Mouse (Mus musculus): ENCODE results near the gene Zbtb1. TPM values are rescaled to one million over a fixed set of nuclear protein-coding genes. Genes with fewer than 3 reads are reported as not detected.

Gene Zbtb1
- total RNA-seq, 1 experiment from 2014 or later, result 25.0 TPM

GRCm38 (mm10) chr12:76367096-76367995, 2.7 kb upstream of the Zbtb1 start:
- 0 out of 4 replicates have a peak, but pooled peaks of 1 of the 2 experiments have one; percentile 12 for ATAC-seq (replicated peaks in 1 of 2; ENCODE audit: insufficient read depth in 1 of 2, low FRiP score in 2 of 2, low TSS enrichment in 1 of 2, low read depth in 1 of 2, poor library complexity in 2 of 2, severe bottlenecking in 2 of 2)

- no peak for ATAC-seq (replicated peaks in 1 of 2; ENCODE audit: insufficient read depth in 1 of 2, low FRiP score in 2 of 2, low TSS enrichment in 1 of 2, low read depth in 1 of 2, poor library complexity in 2 of 2, severe bottlenecking in 2 of 2)
These were observed 1.8 kb upstream of the Zbtb1 start for GRCm38 (mm10) chr12:76368201-76368789.

GRCm38 (mm10) chr12:76368790-76369205, 1.3 kb upstream of the Zbtb1 start:
- no peak for ATAC-seq (replicated peaks in 1 of 2; ENCODE audit: insufficient read depth in 1 of 2, low FRiP score in 2 of 2, low TSS enrichment in 1 of 2, low read depth in 1 of 2, poor library complexity in 2 of 2, severe bottlenecking in 2 of 2)

- ATAC-seq (replicated peaks in 1 of 2; ENCODE audit: insufficient read depth in 1 of 2, low FRiP score in 2 of 2, low TSS enrichment in 1 of 2, low read depth in 1 of 2, poor library complexity in 2 of 2, severe bottlenecking in 2 of 2), result peak; percentile 8 to 34; a peak in 3 of 4 replicates
These were observed 674 bp upstream of the Zbtb1 start, which contains the start of gene Zbtb25 for GRCm38 (mm10) chr12:76369206-76369977. Gene Zbtb25 (minus strand): TSS chr12:76369602.

GRCm38 (mm10) chr12:76370831-76371571, 935 bp downstream of the Zbtb1 start:
- ATAC-seq (replicated peaks in 1 of 2; ENCODE audit: insufficient read depth in 1 of 2, low FRiP score in 2 of 2, low TSS enrichment in 1 of 2, low read depth in 1 of 2, poor library complexity in 2 of 2, severe bottlenecking in 2 of 2), result 0 out of 4 replicates have a peak, but pooled peaks of 1 of the 2 experiments have one; percentile 14

GRCm38 (mm10) chr12:76372046-76372445, 2.0 kb downstream of the Zbtb1 start:
- ATAC-seq (replicated peaks in 1 of 2; ENCODE audit: insufficient read depth in 1 of 2, low FRiP score in 2 of 2, low TSS enrichment in 1 of 2, low read depth in 1 of 2, poor library complexity in 2 of 2, severe bottlenecking in 2 of 2), result no peak

GRCm38 (mm10) chr12:76372881-76373818, 3.1 kb downstream of the Zbtb1 start:
- ATAC-seq (replicated peaks in 1 of 2; ENCODE audit: insufficient read depth in 1 of 2, low FRiP score in 2 of 2, low TSS enrichment in 1 of 2, low read depth in 1 of 2, poor library complexity in 2 of 2, severe bottlenecking in 2 of 2), result no peak

- ATAC-seq (replicated peaks in 1 of 2; ENCODE audit: insufficient read depth in 1 of 2, low FRiP score in 2 of 2, low TSS enrichment in 1 of 2, low read depth in 1 of 2, poor library complexity in 2 of 2, severe bottlenecking in 2 of 2), result no peak
These were observed 3.9 kb downstream of the Zbtb1 start for GRCm38 (mm10) chr12:76373991-76374390.

- no peak for ATAC-seq (replicated peaks in 1 of 2; ENCODE audit: insufficient read depth in 1 of 2, low FRiP score in 2 of 2, low TSS enrichment in 1 of 2, low read depth in 1 of 2, poor library complexity in 2 of 2, severe bottlenecking in 2 of 2)
These were observed 4.8 kb downstream of the Zbtb1 start for GRCm38 (mm10) chr12:76374911-76375310.

GRCm38 (mm10) chr12:76375506-76375905, 5.4 kb downstream of the Zbtb1 start:
- no peak for ATAC-seq (replicated peaks in 1 of 2; ENCODE audit: insufficient read depth in 1 of 2, low FRiP score in 2 of 2, low TSS enrichment in 1 of 2, low read depth in 1 of 2, poor library complexity in 2 of 2, severe bottlenecking in 2 of 2)

GRCm38 (mm10) chr12:76376649-76377048, 6.6 kb downstream of the Zbtb1 start:
- ATAC-seq (replicated peaks in 1 of 2; ENCODE audit: insufficient read depth in 1 of 2, low FRiP score in 2 of 2, low TSS enrichment in 1 of 2, low read depth in 1 of 2, poor library complexity in 2 of 2, severe bottlenecking in 2 of 2), result peak; percentile 70 to 76

GRCm38 (mm10) chr12:76377059-76377458, 7.0 kb downstream of the Zbtb1 start:
- ATAC-seq (replicated peaks in 1 of 2; ENCODE audit: insufficient read depth in 1 of 2, low FRiP score in 2 of 2, low TSS enrichment in 1 of 2, low read depth in 1 of 2, poor library complexity in 2 of 2, severe bottlenecking in 2 of 2), result peak in 1 of 2 experiments; percentile 46; a peak in 1 of 4 replicates

GRCm38 (mm10) chr12:76377726-76378125, 7.7 kb downstream of the Zbtb1 start:
- no peak for ATAC-seq (replicated peaks in 1 of 2; ENCODE audit: insufficient read depth in 1 of 2, low FRiP score in 2 of 2, low TSS enrichment in 1 of 2, low read depth in 1 of 2, poor library complexity in 2 of 2, severe bottlenecking in 2 of 2)

GRCm38 (mm10) chr12:76378556-76378955, 8.5 kb downstream of the Zbtb1 start:
- ATAC-seq (replicated peaks in 1 of 2; ENCODE audit: insufficient read depth in 1 of 2, low FRiP score in 2 of 2, low TSS enrichment in 1 of 2, low read depth in 1 of 2, poor library complexity in 2 of 2, severe bottlenecking in 2 of 2), result no peak

- no peak for ATAC-seq (replicated peaks in 1 of 2; ENCODE audit: insufficient read depth in 1 of 2, low FRiP score in 2 of 2, low TSS enrichment in 1 of 2, low read depth in 1 of 2, poor library complexity in 2 of 2, severe bottlenecking in 2 of 2)
These were observed 10.1 kb downstream of the Zbtb1 start for GRCm38 (mm10) chr12:76380151-76380550.

- ATAC-seq (replicated peaks in 1 of 2; ENCODE audit: insufficient read depth in 1 of 2, low FRiP score in 2 of 2, low TSS enrichment in 1 of 2, low read depth in 1 of 2, poor library complexity in 2 of 2, severe bottlenecking in 2 of 2), result no peak
These were observed 15.3 kb downstream of the Zbtb1 start for GRCm38 (mm10) chr12:76385342-76385741.

Data from hematopoietic stem cell, adult 5-6 weeks (primary cell).